Mouse (Mus musculus) testis, adult 2 months (tissue): ENCODE data around the gene Mapkapk2.

Experiments
- CTCF ChIP-seq: fragments of 200-500 bp; IDR thresholded peaks from 2 replicates; pipeline ENCODE4 v1.5.1; 2012; ENCODE audit warnings: low read depth, mild to moderate bottlenecking, inconsistent platforms, low read length, moderate library complexity; ENCODE audit not compliant: control insufficient read depth, insufficient read depth, insufficient replicate concordance
- POLR2A ChIP-seq: fragments of 200-500 bp; IDR thresholded peaks from 2 replicates; pipeline ENCODE4 v1.6.1; 2012; ENCODE audit warnings: low read depth, mild to moderate bottlenecking, inconsistent platforms, low read length, moderate library complexity; ENCODE audit not compliant: control insufficient read depth

DNA sequence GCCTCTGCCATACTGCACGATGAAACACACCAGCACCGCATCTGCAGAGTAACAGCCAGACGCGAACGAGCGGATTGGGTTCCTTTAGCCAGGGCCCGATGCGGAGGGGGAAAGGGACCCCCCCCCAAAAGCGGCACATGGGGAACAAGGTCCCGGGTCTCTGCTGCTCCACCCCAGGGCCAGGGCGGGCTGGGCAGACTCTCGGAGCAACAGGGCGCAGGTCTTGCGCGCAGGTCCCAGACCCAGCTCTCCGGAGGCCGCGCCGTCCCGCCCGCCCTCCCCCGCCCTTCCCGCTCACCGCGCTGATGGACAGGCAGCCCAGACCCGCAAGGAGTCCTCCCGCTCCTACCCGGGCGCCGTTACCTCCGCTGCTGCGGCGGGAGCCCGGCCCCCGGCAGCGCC is 40.1 kb upstream of the Mapkapk2 start:
- no peak for TF ChIP-seq POLR2A
- no peak for TF ChIP-seq CTCF
